Mouse (Mus musculus) layer of hippocampus, adult 8-10 months (tissue): ENCODE results near the gene Scube2. TPM values are rescaled to one million over a fixed set of nuclear protein-coding genes. Genes with fewer than 3 reads are reported as not detected.

ENCODE experiments used
- DNase-seq, 2 experiments: peaks; one replicate each; pipeline ENCODE4 v3.0.0; 2022; ENCODE audit warnings: low spot score in 2 of 2
- total RNA-seq, 4 experiments: library from RNA; stranded (reverse); gene quantifications; 2 replicates each; pipeline ENCODE4 v1.2.4; 2022

The Scube2 gene
- total RNA-seq, 4 experiments from 2014 or later, result 1.3 to 1.7 (median 1.7) TPM

DNA sequence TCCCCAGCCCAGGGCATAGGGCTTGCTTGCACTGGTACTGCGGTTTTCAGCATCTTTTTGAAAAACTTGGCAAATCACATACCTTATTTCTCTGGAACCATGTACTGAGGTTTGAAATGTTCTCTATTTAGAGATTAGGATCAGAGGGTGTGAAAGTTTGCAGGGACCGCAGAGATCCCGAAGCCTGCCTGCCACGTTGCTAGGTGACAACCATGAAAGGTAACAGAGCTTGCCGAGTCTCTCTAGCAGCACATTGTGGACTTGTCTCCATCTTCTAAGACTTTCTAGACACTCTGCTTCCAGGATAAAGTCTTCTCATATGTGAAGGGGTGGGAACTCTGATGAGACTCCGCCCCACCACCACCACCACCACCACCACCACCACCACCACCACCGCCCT is 13.5 kb downstream of the Scube2 start:
- DNase-seq, result no peak

DNA sequence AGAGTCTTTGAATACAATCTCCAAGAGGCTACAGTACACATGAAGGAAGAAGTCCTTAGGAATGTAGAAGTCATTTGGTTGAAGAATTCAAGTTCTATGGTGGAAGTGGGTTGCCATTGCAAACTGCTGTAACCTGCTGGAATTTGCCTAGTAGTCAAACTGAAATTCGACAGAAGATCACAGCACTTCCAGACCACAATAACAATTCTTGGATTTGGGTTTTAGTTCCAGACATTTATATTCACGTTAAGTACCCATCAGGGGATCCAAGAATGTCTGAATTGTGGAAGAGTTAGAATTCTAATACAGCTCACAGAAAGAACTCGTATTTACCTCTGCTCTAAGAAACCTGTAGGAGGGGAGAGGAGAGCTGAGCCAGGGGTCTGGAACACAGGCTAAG is 14.9 kb downstream of the Scube2 start:
- no peak for DNase-seq

DNA sequence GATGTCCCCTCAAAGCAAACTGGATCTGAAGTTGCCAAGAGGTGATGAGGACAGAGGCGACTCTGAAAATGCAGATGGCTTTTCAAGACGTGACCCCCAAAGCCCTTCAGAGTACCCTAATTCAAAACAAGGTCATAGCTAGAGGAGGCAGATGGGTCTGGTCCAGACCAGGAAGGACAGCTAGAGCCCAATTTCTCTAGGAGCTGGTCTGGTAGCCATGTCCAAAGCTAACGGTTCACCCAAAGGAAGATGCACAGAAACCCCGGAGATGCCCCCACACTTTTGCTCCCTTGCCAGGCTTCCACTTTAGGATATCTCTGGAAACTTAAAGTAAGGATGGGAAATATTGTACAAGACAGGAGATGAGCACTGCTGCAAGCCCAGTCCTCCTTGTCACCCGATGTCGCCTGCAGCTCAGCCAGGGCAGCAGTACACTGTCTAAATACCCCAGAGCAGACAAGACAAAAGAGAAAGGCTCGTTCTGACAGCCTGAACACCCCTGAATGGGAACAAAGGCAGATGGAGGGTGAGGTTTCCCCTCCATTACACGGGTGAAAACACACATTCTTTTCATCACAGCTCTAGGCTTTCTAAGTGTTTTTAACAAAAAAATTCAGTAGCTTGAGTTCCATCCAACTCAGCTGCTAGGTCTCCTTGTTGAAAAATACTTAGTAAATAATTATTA is 15.6 kb downstream of the Scube2 start:
- DNase-seq, result no peak

DNA sequence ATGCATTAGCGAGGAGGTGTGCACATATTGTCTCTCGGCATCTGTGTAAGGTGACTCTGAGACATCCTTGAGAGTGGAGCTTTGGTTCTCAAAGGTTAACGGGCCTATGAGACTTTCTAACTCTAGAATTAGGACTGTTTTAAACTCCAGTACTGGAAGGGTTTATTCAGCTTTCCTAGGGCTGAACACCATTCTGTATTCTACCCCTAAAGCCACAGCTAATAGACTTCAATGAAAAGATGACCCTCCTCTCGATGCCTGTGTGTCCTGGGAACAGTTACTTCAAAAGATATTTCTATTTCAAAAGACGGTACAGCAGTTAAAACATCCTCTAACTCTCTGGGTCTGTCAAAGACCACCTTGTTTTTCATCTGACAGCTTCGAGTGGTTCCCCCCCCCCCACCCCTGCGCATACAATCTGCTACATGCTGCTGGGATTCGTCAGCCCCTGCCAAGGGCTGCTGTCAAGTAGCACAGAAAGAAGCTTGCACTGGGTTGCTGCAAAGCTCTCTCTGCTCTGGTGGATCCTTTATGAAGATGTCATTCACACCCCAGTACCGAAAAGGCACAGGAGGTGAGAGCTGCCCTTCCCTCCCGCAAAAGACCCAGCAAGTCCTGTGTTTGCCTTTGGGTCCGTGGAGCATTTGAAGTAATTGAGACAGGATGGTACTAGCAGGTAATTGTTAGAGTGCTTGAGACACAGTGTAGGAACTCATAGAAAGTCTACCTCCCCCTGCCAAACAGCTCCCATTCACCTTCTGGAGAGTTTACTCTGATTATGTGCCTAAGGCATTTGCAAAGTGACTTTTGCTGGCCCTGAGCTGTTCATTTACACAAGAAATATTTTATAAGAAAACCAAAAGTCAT is 16.4 kb downstream of the Scube2 start:
- no peak for DNase-seq

DNA sequence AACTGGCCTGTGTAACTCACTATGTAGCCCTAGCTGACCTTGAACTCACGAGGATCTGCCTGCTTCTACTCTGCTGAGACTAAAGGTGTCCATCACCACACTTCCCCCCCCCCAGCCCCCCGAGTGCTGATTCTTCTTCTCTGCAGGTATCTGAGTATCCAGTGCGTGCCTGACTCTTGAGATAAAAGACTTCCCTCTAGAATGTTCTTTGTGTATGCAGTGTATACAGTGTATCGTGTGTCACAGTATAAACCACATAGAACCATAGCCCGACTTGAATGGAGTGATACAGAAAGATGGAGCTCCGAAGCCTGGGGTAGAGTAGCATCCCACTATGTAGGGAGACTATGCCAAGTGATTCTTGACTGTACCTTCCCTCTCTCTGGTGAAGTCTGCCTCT is 21.4 kb downstream of the Scube2 start:
- no peak for DNase-seq

DNA sequence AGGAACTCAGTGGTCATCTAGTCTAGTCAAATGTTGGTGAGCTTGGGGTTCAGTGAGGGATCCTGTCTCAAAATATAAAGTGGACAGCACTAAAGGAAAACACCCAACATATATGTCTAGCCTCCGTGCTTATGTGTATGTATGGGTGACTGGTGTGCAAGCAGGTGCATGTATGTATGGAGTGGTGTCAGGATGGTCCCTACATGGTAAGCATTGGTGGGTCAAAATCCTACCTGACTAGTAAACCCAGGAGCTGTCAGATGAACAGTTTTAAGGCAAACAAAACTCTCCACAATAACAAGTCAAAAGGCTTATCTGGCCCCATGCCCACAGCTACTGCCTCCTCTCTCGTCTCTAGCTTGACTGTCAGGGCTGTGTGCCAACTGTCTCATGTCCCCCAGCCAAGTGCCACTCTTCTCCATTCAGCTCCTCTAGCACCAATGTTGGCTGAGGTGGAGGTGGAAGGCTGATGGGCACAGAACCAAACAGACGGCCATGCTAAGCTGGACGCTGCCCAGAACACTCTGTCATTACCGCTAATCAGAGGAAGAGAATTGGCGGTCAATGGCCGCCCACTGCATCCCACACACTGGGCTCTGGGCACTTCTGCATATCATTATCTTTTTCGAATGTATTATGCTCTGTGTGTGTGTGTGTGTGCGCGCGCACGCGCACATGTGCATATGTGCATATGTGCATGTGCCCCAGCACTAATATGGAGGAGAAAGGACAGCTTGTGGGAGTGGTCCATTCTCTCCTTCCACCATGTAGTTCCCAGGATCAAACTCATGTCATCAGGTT is 23.7 kb downstream of the Scube2 start:
- peak; percentile 56 to 66 for DNase-seq

DNA sequence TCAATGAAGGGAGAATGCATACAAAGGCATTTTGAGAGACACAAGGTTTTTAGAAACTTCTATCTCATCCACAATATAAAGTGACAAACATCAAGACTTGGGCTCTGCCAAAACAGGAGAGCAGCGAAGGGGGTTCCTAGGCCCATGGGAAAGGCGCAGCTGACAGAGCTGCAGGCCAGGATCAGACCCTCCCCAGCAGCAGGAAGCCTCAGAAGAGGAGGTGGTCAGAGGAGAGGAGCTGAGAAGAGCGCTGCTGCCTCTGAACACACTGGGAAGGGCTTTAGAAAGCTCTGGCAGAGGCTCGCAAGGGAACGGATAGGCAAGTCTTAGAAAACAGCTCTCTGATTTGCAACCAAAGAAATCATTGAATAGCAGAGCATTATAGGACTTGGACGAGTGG is 24.4 kb downstream of the Scube2 start:
- no peak for DNase-seq

DNA sequence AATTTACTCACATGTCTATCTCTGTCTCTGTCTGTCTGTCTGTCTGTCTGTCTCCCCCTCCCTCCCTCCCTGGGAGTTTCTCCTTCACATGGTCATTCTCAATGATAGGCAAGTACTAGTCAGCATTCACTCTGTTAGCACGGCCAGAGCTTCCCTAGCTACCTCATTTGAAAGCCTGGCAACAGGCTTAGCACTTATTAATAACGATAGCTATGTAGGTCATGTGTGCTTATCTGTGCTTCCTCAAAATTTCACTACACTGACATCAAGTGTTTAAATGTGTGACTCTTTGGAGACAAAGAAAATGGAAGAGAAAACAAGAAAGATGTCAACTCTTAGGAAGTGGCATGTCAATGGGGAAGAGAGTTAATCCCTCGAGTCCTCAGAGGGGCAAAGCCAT is 26.9 kb downstream of the Scube2 start:
- DNase-seq, result no peak

DNA sequence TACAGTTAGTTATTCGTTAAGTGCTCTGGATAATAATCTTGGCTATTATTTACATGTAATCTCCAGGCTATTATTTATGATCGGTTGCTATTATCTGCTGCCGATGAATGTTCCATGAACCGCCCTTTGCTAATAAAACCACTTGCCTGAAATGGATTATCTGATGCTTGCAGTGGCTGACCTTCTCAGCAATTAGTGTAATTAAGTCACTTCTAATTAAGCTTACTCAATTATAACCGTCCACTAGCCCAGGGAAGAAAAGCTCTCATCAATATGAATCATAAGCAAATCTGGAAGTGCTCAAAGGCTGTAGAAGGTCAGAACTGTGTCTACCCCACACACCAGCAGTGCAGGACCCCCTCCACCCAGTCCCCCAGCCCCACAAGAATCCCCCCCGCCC is 27.8 kb downstream of the Scube2 start:
- DNase-seq, result no peak

DNA sequence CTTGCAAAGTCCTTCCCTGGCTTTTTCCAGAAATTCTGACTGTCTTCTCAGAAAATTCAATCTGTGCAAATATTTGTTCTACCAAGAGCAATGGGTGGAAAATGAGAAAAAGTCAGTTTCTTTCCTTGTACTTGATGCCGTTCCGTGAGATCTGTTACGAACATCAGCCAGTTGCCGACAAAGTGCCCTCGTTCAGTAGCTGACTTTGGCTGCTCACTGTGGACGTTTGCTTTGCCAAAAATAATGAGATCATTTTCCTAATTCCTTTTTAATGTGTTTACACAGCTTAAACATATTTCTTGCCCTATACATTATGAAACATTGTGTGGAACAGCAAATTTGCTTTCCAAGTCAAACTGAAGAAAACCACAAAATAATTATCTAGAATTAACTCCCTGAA is 30.6 kb downstream of the Scube2 start:
- no peak for DNase-seq

DNA sequence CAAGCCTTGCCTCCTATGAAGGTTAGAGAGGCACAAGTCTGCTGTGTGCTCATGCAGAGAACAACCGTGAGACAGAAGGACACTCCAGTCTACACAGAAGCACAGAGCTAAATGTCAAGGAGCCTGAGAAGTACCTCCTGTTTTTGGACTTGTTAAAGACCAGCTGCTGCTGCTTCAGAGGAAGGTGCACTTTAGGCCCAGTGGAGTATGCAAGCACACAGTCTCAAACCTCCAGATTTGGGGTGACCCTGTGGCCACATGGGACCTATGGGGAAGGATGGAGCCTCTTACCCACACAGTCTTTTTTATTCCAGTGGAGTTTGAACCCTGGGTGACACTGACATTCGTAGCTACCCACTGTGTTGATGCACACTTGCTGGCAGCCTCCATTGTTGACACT is 34.1 kb downstream of the Scube2 start:
- no peak for DNase-seq

DNA sequence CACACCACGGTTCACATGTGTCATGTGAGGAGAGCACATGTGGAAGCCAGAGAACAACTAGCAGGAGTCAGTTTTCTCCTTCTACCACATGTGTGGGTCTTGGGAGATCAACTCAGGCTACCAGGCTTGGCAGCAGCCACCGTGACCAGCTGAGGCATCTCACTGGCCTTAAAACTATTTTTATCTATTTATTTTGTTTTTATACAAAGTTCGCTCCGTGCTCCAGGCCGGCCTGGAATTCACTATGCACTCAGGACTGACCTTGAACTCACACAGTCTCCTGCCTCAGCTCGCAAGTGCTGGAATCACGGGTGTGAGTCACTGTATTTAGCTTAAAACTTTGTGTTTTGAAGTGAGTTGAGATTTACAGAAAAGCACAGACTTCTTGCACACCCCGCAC is 38.6 kb downstream of the Scube2 start:
- DNase-seq, result no peak

DNA sequence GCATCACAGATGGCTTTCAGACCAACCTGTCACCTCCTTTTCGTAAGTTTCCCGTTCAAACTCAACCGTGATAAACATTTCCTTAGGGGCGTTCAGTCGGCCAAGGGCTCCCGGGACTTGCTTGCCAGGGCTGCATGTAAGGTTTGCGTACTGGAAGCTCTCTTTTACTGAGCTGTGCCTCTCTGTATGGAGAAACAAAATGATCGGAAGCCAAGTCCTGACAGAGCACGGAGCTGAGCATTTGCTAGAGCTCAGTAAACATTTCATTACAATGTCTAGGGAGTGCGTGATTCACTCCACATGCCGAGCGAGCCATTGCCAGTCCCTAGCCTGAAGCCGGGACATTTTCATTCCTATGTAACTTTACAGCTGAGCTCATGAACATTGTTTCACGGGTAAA is 40.2 kb downstream of the Scube2 start:
- peak in 1 of 2 experiments; percentile 24 for DNase-seq

DNA sequence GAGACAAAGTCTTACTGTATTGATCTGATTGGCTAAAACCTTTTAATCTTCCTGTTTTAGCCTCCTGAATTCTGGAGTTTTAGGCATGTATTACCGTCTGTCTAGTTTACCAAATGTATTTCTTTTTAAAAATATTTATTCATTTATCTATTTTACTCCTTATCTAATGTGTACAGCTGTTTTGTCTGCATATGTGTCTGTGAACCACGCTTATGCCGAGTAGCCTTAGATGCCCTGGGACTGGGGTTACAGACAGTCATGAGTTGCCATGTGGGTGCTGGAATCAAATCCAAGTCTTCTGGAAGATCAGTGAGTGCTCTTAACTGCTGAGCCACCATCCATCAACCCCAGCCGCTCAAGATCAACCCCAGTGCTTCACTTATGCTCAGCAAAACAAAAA is 46.9 kb downstream of the Scube2 start:
- no peak for DNase-seq

DNA sequence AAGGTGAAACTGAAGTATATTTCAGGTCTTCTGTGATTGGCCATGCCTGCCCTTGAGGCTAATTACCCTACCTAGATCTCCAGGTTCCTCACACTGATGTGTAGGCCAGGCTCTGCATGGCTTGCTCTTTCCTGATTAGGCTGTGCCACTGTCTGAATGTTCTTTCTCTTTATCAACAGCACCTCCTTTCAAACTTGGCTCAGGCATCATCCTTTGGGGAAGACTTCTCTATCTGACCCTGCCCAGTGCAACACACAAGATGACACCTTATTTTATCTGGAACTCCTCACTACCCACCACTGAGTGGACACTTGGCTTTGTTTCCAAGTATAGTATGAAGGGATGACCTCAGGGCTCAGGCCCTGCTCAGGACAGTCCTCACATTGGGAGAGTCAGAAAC is 47.5 kb downstream of the Scube2 start:
- no peak for DNase-seq

DNA sequence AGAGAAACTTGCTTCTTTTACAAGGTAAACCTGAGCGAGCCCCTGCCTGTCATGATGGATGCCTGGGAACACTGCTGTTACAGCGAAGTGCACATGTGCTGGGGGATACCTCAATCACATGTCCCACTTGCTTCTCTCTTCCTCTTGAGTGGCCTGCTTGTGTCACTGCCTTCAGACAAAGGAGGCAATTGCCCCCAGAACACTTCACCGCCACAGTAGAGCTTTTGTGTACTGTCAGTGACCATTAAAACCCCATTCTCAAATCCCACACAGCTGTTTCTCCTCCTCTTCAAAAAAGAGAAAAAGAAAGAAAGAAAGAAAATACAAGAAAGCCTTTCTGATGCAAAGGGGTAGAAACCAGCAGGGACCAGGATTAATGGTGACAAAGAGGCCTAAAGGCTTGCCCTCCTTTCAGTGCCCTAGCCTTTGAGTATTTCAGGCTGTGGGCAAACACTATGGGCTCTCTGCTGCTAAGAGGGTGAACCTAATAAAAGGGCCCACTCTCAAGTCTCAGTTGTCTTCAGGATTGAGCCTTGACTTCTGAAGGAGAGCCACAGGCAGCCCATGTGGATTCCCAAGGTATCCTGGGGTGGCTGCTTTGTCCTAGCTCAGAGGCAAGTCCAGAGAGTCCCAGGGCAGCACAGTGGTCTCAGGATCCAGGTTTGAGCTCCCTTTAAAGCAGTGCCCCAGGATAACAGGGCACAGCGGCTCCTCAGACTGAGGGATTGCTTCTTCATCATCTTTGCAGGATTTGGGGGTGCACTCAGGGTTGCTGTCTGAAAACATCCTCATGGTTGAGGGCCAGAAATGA is 51.9 kb downstream of the Scube2 start:
- no peak for DNase-seq

DNA sequence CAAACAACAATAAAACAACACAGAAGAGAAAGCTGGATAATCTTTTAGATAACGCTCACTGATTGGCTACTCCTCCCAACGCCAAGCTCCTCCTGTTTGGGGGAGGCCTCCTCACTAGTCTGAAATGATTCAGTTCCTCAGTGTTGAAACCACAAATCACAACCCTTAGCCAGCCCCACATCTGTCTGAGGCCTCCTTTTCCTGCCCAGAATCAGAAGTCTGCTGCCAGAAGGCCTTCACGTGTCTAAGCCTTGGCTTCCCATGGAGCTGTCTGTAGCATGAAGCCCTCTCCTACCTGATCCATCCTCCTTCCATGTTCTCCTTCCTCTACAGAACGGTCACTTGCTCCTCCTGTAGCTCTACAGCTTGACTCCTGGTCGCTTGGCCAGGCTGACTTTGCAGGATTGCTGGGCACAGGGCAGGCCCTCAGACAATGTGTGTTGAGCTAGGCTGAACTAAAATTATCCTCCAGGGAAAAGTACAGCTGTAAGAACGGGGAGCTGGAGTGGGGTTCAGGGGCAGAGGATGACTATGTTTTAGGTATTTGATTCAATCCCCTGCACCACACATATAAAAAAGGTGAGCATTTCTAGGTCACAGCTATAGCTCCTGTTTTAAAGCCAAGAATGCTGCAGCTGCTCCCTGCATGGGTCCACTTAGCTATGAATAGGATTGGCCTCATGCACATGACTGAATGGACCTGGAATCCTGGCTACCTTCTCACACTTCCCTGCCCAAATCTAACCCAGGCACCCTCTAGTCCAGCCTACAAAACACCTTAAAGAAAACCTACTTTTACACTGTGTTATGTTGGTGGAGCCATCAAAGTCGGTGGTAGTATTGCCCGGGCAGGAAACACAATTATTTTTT is 57.6 kb downstream of the Scube2 start:
- no peak for DNase-seq

DNA sequence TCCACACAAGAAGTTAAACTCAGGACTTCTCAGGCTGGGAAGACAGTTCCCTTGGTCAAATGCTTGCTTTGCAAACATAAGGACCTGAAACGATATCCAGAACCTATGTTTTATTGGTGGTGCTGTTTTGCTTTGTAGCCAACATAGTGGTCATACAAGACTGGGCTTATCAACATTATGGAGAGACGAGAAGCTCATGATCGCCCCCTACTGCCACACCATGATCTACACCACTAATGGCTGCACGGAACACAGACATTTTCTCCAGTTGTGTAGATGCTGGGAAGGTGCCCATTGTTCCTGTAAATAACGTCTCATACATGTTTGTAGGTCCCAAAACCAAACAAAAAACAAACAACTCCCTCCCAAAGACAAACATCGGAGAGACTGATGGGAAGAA is 60.6 kb downstream of the Scube2 start:
- DNase-seq, result no peak

DNA sequence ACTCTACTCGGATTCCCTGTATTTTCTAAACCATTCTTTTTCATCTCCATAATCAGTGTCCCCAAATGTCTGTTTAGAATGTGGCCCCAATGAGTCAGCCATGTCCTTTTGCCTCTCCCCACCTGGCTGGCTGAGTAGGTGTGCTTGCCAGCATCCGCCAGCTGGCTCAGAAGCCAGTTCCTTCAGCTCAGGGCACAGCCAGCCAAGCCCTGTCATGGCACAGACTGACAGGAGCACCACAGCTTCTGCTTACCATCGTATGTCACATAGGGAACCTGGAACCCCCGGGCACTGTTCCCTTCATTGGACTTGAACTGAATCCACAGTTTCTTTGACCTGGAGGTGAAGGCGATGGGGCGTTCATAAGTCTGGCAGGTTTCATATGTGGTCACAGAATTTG is 61.1 kb downstream of the Scube2 start:
- DNase-seq, result no peak

DNA sequence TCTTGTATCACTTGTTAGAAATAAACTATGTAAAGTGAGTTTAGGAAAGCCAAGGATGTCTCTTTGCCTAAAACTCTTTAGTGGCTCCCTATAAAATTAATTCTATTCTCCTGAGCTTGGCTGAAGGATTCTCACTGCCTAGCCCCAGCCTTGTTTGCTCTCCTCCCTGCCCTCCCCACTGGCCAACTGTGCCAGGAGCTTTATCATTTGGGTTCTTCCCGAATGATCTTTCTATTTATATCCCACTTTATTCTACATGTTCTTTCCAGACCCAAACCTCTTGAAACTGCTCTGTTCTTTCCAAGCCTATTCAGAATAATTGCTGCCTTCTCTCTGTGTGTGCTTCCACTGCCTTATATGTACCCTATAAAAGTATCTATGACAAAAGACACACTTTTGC is 62.0 kb downstream of the Scube2 start:
- DNase-seq, result no peak
